ENCODE assay signal across 20 mouse cellular contexts in the genomic region with DNA sequence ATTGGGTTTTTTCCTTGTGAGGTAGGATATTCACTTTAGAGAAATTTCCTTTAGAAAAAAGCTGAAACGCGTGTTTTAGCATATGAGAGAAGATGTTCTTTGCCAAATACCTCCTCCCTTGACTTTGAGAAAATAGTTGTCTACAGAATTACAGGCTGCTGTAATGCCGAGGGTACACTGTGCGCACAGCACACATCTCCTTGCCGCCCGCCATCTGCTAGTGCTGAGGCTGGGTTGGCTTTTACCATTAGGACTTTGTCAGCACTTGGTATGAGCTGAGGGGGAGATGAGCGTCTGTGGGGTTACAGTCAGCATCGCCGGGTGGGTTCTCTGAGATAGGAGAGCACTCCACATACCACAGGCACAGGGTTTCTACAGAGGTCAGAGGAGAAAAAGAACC.
"Had no signal": no experiment of that assay in that cellular context is flagged by ENCODE, and none has a peak within 500 bp of the region (broad histone marks: within the 10 kb centered on the region; RNA-seq: fewer than 3 reads in every experiment).

No protein-coding gene starts in this region.

- H3K9me3 ChIP-seq: kidney, embryonic 15.5 days; limb, embryonic 12.5 days; limb, embryonic 15.5 days; midbrain, embryonic 13.5 days; neural tube, embryonic 15.5 days had no signal

- H3K4me1 ChIP-seq: kidney, embryonic 15.5 days had no signal

- H3K27me3 ChIP-seq: kidney, embryonic 15.5 days; limb, embryonic 12.5 days; limb, embryonic 15.5 days; midbrain, embryonic 13.5 days; neural tube, embryonic 15.5 days had no signal

- DNase-seq: kidney, adult 2 months; kidney, postnatal 10 days; kidney, postnatal 36 days; left cerebral cortex, postnatal 4 days; liver, postnatal 0 days; lung, embryonic 14.5 days; thymus, adult 2 months; thymus, postnatal 14 days; thymus, postnatal 4 days had no signal

- H3K9ac ChIP-seq: kidney, embryonic 15.5 days; limb, embryonic 12.5 days; limb, embryonic 15.5 days; liver, embryonic 14.5 days; liver, postnatal 0 days; lung, embryonic 14.5 days; midbrain, embryonic 13.5 days; neural tube, embryonic 15.5 days had no signal

- ATAC-seq: liver, postnatal 0 days; lung, postnatal 0 days; midbrain, embryonic 13.5 days; midbrain, embryonic 16.5 days had no signal

- H3K4me3 ChIP-seq: kidney, embryonic 15.5 days; limb, embryonic 12.5 days; limb, embryonic 15.5 days; midbrain, embryonic 13.5 days; myocyte; neural tube, embryonic 15.5 days had no signal

- H3K27ac ChIP-seq: kidney, embryonic 15.5 days; limb, embryonic 12.5 days; limb, embryonic 15.5 days; liver, embryonic 14.5 days; macrophage; midbrain, embryonic 13.5 days; neural tube, embryonic 15.5 days had no signal

- H3K4me2 ChIP-seq: kidney, embryonic 15.5 days; limb, embryonic 12.5 days; limb, embryonic 15.5 days; liver, embryonic 11.5 days; lung, embryonic 14.5 days; midbrain, embryonic 13.5 days; neural tube, embryonic 15.5 days had no signal
